ENCODE assay signal across 9 mouse cellular contexts in genomic region chr7:109545255-109545993, GRCm38 (mm10). TPM values are rescaled to one million over a fixed set of nuclear protein-coding genes. Genes with fewer than 3 reads are reported as not detected.
A peak's percentile ranks its signal among the peaks of the same experiment; 100 is the strongest.
DNase-seq lines count a peak whose midpoint lies in the region; ATAC-seq and TF ChIP-seq lines count a peak whose summit lies in the region.
"Had no signal": no experiment of that assay in that cellular context is flagged by ENCODE, and none has a peak within 500 bp of the region (broad histone marks: within the 10 kb centered on the region; RNA-seq: fewer than 3 reads in every experiment).

No protein-coding gene starts in this region.

- TF ChIP-seq EP300 in stomach, postnatal 0 days (optimal IDR thresholded peaks at IDR 0.05), result no peak

- no peaks in the 10 kb centered on the region for H3K27me3 ChIP-seq in stomach, postnatal 0 days (ENCODE audit: control insufficient read depth, insufficient read depth, low read length)

- peak overlapping the region; percentile 80 for H3K27ac ChIP-seq in stomach, postnatal 0 days (replicated peaks)

- no peaks in the 10 kb centered on the region for H3K4me1 ChIP-seq in stomach, postnatal 0 days (replicated peaks; ENCODE audit: control insufficient read depth, insufficient read depth)

- DNase-seq in gastrocnemius, adult 18-20 months (ENCODE audit: low spot score), result peak; percentile 48
- DNase-seq in gastrocnemius, postnatal 10 days, result no peak
- DNase-seq in urinary bladder, postnatal 14 days (ENCODE audit: low spot score), result peak; percentile 33
- no peak for DNase-seq in urinary bladder, postnatal 10 days (ENCODE audit: low spot score)
- peak; percentile 48 for DNase-seq in heart, postnatal 25 days (ENCODE audit: low spot score)
- no peak for DNase-seq in stomach, postnatal 0 days (ENCODE audit: low spot score)
- DNase-seq in thymus, postnatal 25 days, result no peak
- DNase-seq: kidney, postnatal 25 days had no signal

- H3K9ac ChIP-seq in stomach, postnatal 0 days (ENCODE audit: low read length), result no peak overlapping the region

- intact Hi-C loops in heart, postnatal 25 days (cut with DNase I), result no loop called here

- 56% methylated on average over 10 of the region's 10 CpGs for WGBS in stomach, postnatal 0 days

- no peak overlapping the region for H3K4me3 ChIP-seq in stomach, postnatal 0 days (ENCODE audit: low read depth, low read length)

- TF ChIP-seq CTCF in stomach, postnatal 0 days (IDR thresholded peaks at IDR 0.05; ENCODE audit: low read depth), result no peak

- H3K9me3 ChIP-seq in stomach, postnatal 0 days (ENCODE audit: control insufficient read depth, low read length), result no peaks in the 10 kb centered on the region

- ATAC-seq in stomach, postnatal 0 days (ENCODE audit: low FRiP score, low TSS enrichment), result peak; percentile 63; the same call in 1 of the 2 replicates
- no peak for ATAC-seq in erythroblast, adult 5-6 weeks (replicated peaks; ENCODE audit: low FRiP score, poor library complexity, severe bottlenecking)

- no peak overlapping the region for H3K4me2 ChIP-seq in stomach, postnatal 0 days (replicated peaks; ENCODE audit: low read depth)

- H3K36me3 ChIP-seq in stomach, postnatal 0 days (ENCODE audit: control insufficient read depth, insufficient read depth, low read length), result peaks cover 16% of the 10 kb centered on the region

RNA-seq across cellular contexts. Expression of gene Rpl27a, which starts 26.5 kb away (rescaled TPM):
- 10 to 100 TPM; 80.7 to 81.0 TPM for total RNA-seq in gastrocnemius, adult 18-20 months (2021)
- total RNA-seq in gastrocnemius, postnatal 10 days (2021), result 100 to 1,000 TPM; 131 to 154 TPM
- 100 to 1,000 TPM in 1 of 2 experiments, 10 to 100 TPM in 1; 95.9 to 104 TPM for total RNA-seq in heart, postnatal 25 days (2021)
- polyA plus RNA-seq in stomach, postnatal 0 days (2015; fragmentation: Nextera tagmentation; extraction: Ambion mirVana), result 122 and 123 TPM in 2 replicates
- total RNA-seq in erythroblast, adult 5-6 weeks (2015; ENCODE audit: low replicate concordance), result 123 and 147 TPM in 2 replicates
- total RNA-seq in erythroblast, adult 5-6 weeks (2017; ENCODE audit: low replicate concordance), result 99.9 and 139 TPM in 2 replicates

RNA-seq across cellular contexts. Expression of gene Trim66, which starts 37.5 kb away (rescaled TPM):
- under 1 TPM; 0.07 to 0.09 TPM for total RNA-seq in gastrocnemius, adult 18-20 months (2021)
- under 1 TPM; 0.19 to 0.41 TPM for total RNA-seq in gastrocnemius, postnatal 10 days (2021)
- under 1 TPM; 0.05 to 0.06 TPM for total RNA-seq in heart, postnatal 25 days (2021)
- polyA plus RNA-seq in stomach, postnatal 0 days (2015; fragmentation: Nextera tagmentation; extraction: Ambion mirVana), result 0.02 TPM in 2 replicates
- not detected in 2 replicates for total RNA-seq in erythroblast, adult 5-6 weeks (2015; ENCODE audit: low replicate concordance)
- not detected in 2 replicates for total RNA-seq in erythroblast, adult 5-6 weeks (2017; ENCODE audit: low replicate concordance)

Comparison
In these comparisons a context has a peak if more than half of its experiments do, and no peak if none do; other contexts are left out.
1. DNase-seq: peak in gastrocnemius, adult 18-20 months (single experiment), urinary bladder, postnatal 14 days (single experiment) and heart, postnatal 25 days (single experiment); none in gastrocnemius, postnatal 10 days (single experiment), urinary bladder, postnatal 10 days (single experiment), stomach, postnatal 0 days (single experiment) and thymus, postnatal 25 days (single experiment).